8 mouse cellular contexts compared by ENCODE assay signal in the genomic region with DNA sequence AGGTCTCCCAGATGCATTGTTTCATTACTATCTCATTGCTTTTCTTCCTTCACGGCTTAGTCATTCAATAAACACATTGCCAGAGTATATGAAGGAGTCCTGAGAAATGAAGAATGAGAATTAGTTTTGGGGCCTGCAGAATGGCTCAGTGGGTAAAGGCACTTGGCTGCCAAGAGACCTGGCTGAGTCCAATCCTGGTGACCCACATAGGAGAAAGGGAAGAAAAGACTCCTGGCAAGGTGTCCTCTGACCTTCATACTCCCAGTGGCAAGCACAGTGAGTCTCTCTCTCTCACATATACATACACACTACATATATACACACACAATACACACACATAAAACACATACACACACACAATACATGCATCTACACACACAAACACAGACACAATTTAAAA.
DNase-seq lines count a peak whose midpoint lies in the region; ATAC-seq and TF ChIP-seq lines count a peak whose summit lies in the region.

No protein-coding gene starts in this region.

- H3K27me3 ChIP-seq in hindbrain, embryonic 15.5 days, result no peaks in the 10 kb centered on the region
- H3K27me3 ChIP-seq in midbrain, postnatal 0 days (ENCODE audit: insufficient read depth, low read length), result no peaks in the 10 kb centered on the region

- peak overlapping the region; percentile 97; the same call in 1 of the 2 replicates for H3K9ac ChIP-seq in hindbrain, embryonic 15.5 days
- H3K9ac ChIP-seq in midbrain, postnatal 0 days (replicated peaks; ENCODE audit: low read length, poor library complexity, severe bottlenecking), result no peak overlapping the region

- TF ChIP-seq POLR2A in cortical plate, adult 2 months (IDR thresholded peaks at IDR 0.05; ENCODE audit: extremely low read depth, insufficient read depth, low read length), result no peak

- DNase-seq in layer of hippocampus, adult 2 months (ENCODE audit: low spot score in 2 of 2), result no peak
- no peak for DNase-seq in layer of hippocampus, postnatal 25 days (ENCODE audit: extremely low spot score in 1 of 2, low spot score in 1 of 2)
- no peak for DNase-seq in midbrain, postnatal 0 days (ENCODE audit: low spot score)
- DNase-seq in left cerebral cortex, postnatal 4 days, result no peak
- DNase-seq in layer of hippocampus, adult 18-20 months (ENCODE audit: low spot score in 2 of 2), result no peak
- DNase-seq in adrenal gland, adult 2 months, result no peak

- H3K36me3 ChIP-seq in hindbrain, embryonic 15.5 days, result no peaks in the 10 kb centered on the region
- H3K36me3 ChIP-seq in midbrain, postnatal 0 days (ENCODE audit: insufficient read depth, low read length), result no peaks in the 10 kb centered on the region

- H3K9me3 ChIP-seq in hindbrain, embryonic 15.5 days, result no peaks in the 10 kb centered on the region
- no peaks in the 10 kb centered on the region for H3K9me3 ChIP-seq in midbrain, postnatal 0 days (ENCODE audit: low read length)

- no peak for ATAC-seq in hindbrain, embryonic 15.5 days (ENCODE audit: low FRiP score, low read depth)
- ATAC-seq in midbrain, postnatal 0 days (ENCODE audit: low FRiP score), result no peak

- H3K4me1 ChIP-seq in cortical plate, adult 2 months (ENCODE audit: control insufficient read depth, insufficient read depth, low read length), result peaks cover 3% of the 10 kb centered on the region
- peaks cover 43% of the 10 kb centered on the region for H3K4me1 ChIP-seq in hindbrain, embryonic 15.5 days (replicated peaks)
- no peaks in the 10 kb centered on the region for H3K4me1 ChIP-seq in midbrain, postnatal 0 days (ENCODE audit: insufficient read depth, low read length)

- H3K27ac ChIP-seq in layer of hippocampus, adult 2 months, result peak overlapping the region; percentile 99
- H3K27ac ChIP-seq in cortical plate, adult 2 months (ENCODE audit: insufficient read depth, low read length), result no peak overlapping the region
- peak overlapping the region; percentile 99 for H3K27ac ChIP-seq in hindbrain, embryonic 15.5 days (replicated peaks)
- H3K27ac ChIP-seq in midbrain, postnatal 0 days (ENCODE audit: low read depth, low read length), result peak overlapping the region; percentile 99; the same call in 1 of the 2 replicates

- TF ChIP-seq CTCF in layer of hippocampus, adult 2 months (conservative IDR thresholded peaks at IDR 0.05), result no peak
- TF ChIP-seq CTCF in cortical plate, adult 2 months (IDR thresholded peaks at IDR 0.05; ENCODE audit: extremely low read depth, insufficient read depth, low read length), result no peak
- no peak for TF ChIP-seq CTCF in midbrain, postnatal 0 days (IDR thresholded peaks at IDR 0.05)

- WGBS in hindbrain, embryonic 15.5 days, result 44% methylated on average over 1 of the region's 1 CpGs
- WGBS in midbrain, postnatal 0 days, result 67% methylated on average over 1 of the region's 1 CpGs

- H3K4me3 ChIP-seq in layer of hippocampus, adult 2 months, result peak overlapping the region; percentile 95
- peak overlapping the region; percentile 73; the same call in 1 of the 2 replicates for H3K4me3 ChIP-seq in cortical plate, adult 2 months (ENCODE audit: insufficient read depth, low read length)
- peak overlapping the region; percentile 91 for H3K4me3 ChIP-seq in hindbrain, embryonic 15.5 days
- peak overlapping the region; percentile 99 for H3K4me3 ChIP-seq in midbrain, postnatal 0 days (ENCODE audit: low read depth, low read length)

- intact Hi-C loops in left cerebral cortex, postnatal 4 days (cut with DNase I), result loop anchor here (5.0 kb wide), 1 partner anchor 69 kb away; the partner anchor contains the start of genes 4930402H24Rik and Atrn

- peak overlapping the region; percentile 66 for H3K4me2 ChIP-seq in hindbrain, embryonic 15.5 days
- H3K4me2 ChIP-seq in midbrain, postnatal 0 days (ENCODE audit: low read depth, low read length, poor library complexity, severe bottlenecking), result peak overlapping the region; percentile 59
